Mouse (Mus musculus) adrenal gland, postnatal 36 days (tissue): ENCODE data around the gene Cct5. TPM values are rescaled to one million over a fixed set of nuclear protein-coding genes. Genes with fewer than 3 reads are reported as not detected.

Experiments used
- DNase-seq, 2 experiments: peaks; one replicate each; pipeline ENCODE4 v3.0.0; 2021; ENCODE audit warnings: mixed read lengths in 1 of 2
- total RNA-seq, 2 experiments: library from RNA; stranded (reverse); gene quantifications; 2 replicates each; pipeline ENCODE4 v1.2.3; 2021

The Cct5 gene
- total RNA-seq, 2 experiments from 2014 or later = 318 to 346 TPM

GRCm38 (mm10) chr15:31565184-31565583, 36.4 kb downstream of the Cct5 start, which contains the start of gene Cmbl:
Gene Cmbl (plus strand): TSS chr15:31565389.
- DNase-seq = peak; percentile 53 to 55

GRCm38 (mm10) chr15:31563577-31564546, 37.7 kb downstream of the Cct5 start:
- peak; percentile 43 to 63 for DNase-seq

GRCm38 (mm10) chr15:31562847-31563246, 38.8 kb downstream of the Cct5 start:
- no peak for DNase-seq

- no peak for DNase-seq
Measured at GRCm38 (mm10) chr15:31561976-31562375, 39.6 kb downstream of the Cct5 start.

- peak; percentile 58 to 68 for DNase-seq
Measured at GRCm38 (mm10) chr15:31561390-31561789, 40.2 kb downstream of the Cct5 start.

GRCm38 (mm10) chr15:31554855-31555254, 46.7 kb downstream of the Cct5 start:
- DNase-seq = no peak

- no peak for DNase-seq
Measured at GRCm38 (mm10) chr15:31550381-31550780, 51.2 kb downstream of the Cct5 start.

GRCm38 (mm10) chr15:31547421-31547820, 54.2 kb downstream of the Cct5 start:
- no peak for DNase-seq

- DNase-seq = no peak
Measured at GRCm38 (mm10) chr15:31546291-31546690, 55.3 kb downstream of the Cct5 start.

- no peak for DNase-seq
Measured at GRCm38 (mm10) chr15:31545058-31545457, 56.5 kb downstream of the Cct5 start.

- no peak for DNase-seq
Measured at GRCm38 (mm10) chr15:31543246-31543645, 58.4 kb downstream of the Cct5 start.

GRCm38 (mm10) chr15:31542013-31542958, 59.3 kb downstream of the Cct5 start:
- DNase-seq = peak; percentile 25 to 37

Other genes with a start within 250 kb of the Cct5 start
- gene Ankrd33b, start 234.1 kb downstream of the Cct5 start, total RNA-seq = 1 to 10 TPM; 1.2 TPM
- gene Ropn1l, start 148.1 kb downstream of the Cct5 start, total RNA-seq = 1 to 10 TPM; 2.5 to 3.7 TPM
- gene March6, start 70.8 kb downstream of the Cct5 start, total RNA-seq = 100 to 1,000 TPM; 132 to 160 TPM
- gene Cmbl, start 36.4 kb downstream of the Cct5 start, total RNA-seq = 100 to 1,000 TPM; 117 to 206 TPM
- 10 to 100 TPM; 22.4 to 25.2 TPM for gene Fam173b, start within 50 bp of the Cct5 start, total RNA-seq